Mouse (Mus musculus) lung, postnatal 36 days (tissue): ENCODE results near the gene Agpat2.

Experiments
- DNase-seq: peaks from one replicate; pipeline ENCODE4 v3.0.0; 2022; ENCODE audit warnings: mixed read lengths

Gene Agpat2

GRCm38 (mm10) chr2:26625419-26625818 is 21.2 kb upstream of the Agpat2 start:
- DNase-seq, result no peak

- no peak for DNase-seq
These were observed 18.8 kb upstream of the Agpat2 start for GRCm38 (mm10) chr2:26622984-26623383.

- no peak for DNase-seq
These were observed 17.0 kb upstream of the Agpat2 start for GRCm38 (mm10) chr2:26621246-26621645.

GRCm38 (mm10) chr2:26617928-26618327 is 13.7 kb upstream of the Agpat2 start:
- DNase-seq, result no peak

GRCm38 (mm10) chr2:26617331-26617730 is 13.1 kb upstream of the Agpat2 start:
- no peak for DNase-seq

GRCm38 (mm10) chr2:26615459-26616124 is 11.4 kb upstream of the Agpat2 start:
- no peak for DNase-seq

GRCm38 (mm10) chr2:26614903-26615302 is 10.7 kb upstream of the Agpat2 start:
- DNase-seq, result no peak

- DNase-seq, result no peak
These were observed 7.7 kb upstream of the Agpat2 start for GRCm38 (mm10) chr2:26611896-26612295.

GRCm38 (mm10) chr2:26611054-26611453 is 6.8 kb upstream of the Agpat2 start:
- no peak for DNase-seq

GRCm38 (mm10) chr2:26610526-26610925 is 6.3 kb upstream of the Agpat2 start:
- no peak for DNase-seq

- DNase-seq, result no peak
These were observed 5.0 kb upstream of the Agpat2 start for GRCm38 (mm10) chr2:26609261-26609661.

GRCm38 (mm10) chr2:26608781-26609180 is 4.6 kb upstream of the Agpat2 start:
- no peak for DNase-seq

GRCm38 (mm10) chr2:26607056-26607910 is 3.1 kb upstream of the Agpat2 start:
- peak; percentile 79 for DNase-seq

GRCm38 (mm10) chr2:26606579-26606978 is 2.4 kb upstream of the Agpat2 start:
- DNase-seq, result no peak

GRCm38 (mm10) chr2:26605331-26605730 is 1.1 kb upstream of the Agpat2 start:
- DNase-seq, result no peak

GRCm38 (mm10) chr2:26603159-26603558 is 1.1 kb downstream of the Agpat2 start:
- DNase-seq, result no peak

GRCm38 (mm10) chr2:26602631-26603030 is 1.6 kb downstream of the Agpat2 start:
- DNase-seq, result no peak

- no peak for DNase-seq
These were observed 2.6 kb downstream of the Agpat2 start for GRCm38 (mm10) chr2:26601595-26601994.

GRCm38 (mm10) chr2:26600664-26601063 is 3.6 kb downstream of the Agpat2 start:
- no peak for DNase-seq

GRCm38 (mm10) chr2:26599965-26600364 is 4.3 kb downstream of the Agpat2 start:
- DNase-seq, result no peak

GRCm38 (mm10) chr2:26598462-26598861 is 5.8 kb downstream of the Agpat2 start:
- DNase-seq, result no peak

GRCm38 (mm10) chr2:26597810-26598209 is 6.4 kb downstream of the Agpat2 start:
- DNase-seq, result no peak

- DNase-seq, result no peak
These were observed 7.3 kb downstream of the Agpat2 start for GRCm38 (mm10) chr2:26596898-26597297.

GRCm38 (mm10) chr2:26595725-26596435 is 8.3 kb downstream of the Agpat2 start:
- DNase-seq, result no peak
